Comparison of ENCODE assay signal across 12 mouse cellular contexts in genomic region chr6:73182987-73183386, GRCm38 (mm10). TPM values are rescaled to one million over a fixed set of nuclear protein-coding genes. Genes with fewer than 3 reads are reported as not detected.
"Had no signal": no experiment of that assay in that cellular context is flagged by ENCODE, and none has a peak within 500 bp of the region (broad histone marks: within the 10 kb centered on the region; RNA-seq: fewer than 3 reads in every experiment).

No protein-coding gene starts in this region.

- H3K4me2 ChIP-seq: limb, embryonic 13.5 days; neural tube, embryonic 12.5 days had no signal

- DNase-seq: kidney, adult 11 months; left cerebral cortex, postnatal 4 days; lung, adult 18-20 months; lung, postnatal 4 days; midbrain, embryonic 14.5 days; thymus, postnatal 4 days had no signal

- H3K9ac ChIP-seq: limb, embryonic 13.5 days; liver, embryonic 14.5 days; neural tube, embryonic 12.5 days had no signal

- H3K27ac ChIP-seq: limb, embryonic 13.5 days; liver, embryonic 14.5 days; midbrain, embryonic 10.5 days; neural tube, embryonic 12.5 days; stomach, postnatal 0 days had no signal

- H3K36me3 ChIP-seq: limb, embryonic 13.5 days; midbrain, embryonic 10.5 days; neural tube, embryonic 12.5 days had no signal

- H3K9me3 ChIP-seq: limb, embryonic 13.5 days; midbrain, embryonic 10.5 days; neural tube, embryonic 12.5 days had no signal

- H3K27me3 ChIP-seq: limb, embryonic 13.5 days; neural tube, embryonic 12.5 days had no signal

- H3K4me3 ChIP-seq: limb, embryonic 13.5 days; midbrain, embryonic 10.5 days; neural tube, embryonic 12.5 days had no signal

- H3K4me1 ChIP-seq: neural tube, embryonic 12.5 days had no signal

RNA-seq across cellular contexts. Expression of gene Dnah6, which starts 38.5 kb away (rescaled TPM):
- total RNA-seq: liver, adult 2 months had no signal
- polyA plus RNA-seq: liver, adult 2 months had no signal
